Mouse (Mus musculus) limb, embryonic 10.5 days (tissue): Measurements from ENCODE around the gene 1810062G17Rik. TPM values are rescaled to one million over a fixed set of nuclear protein-coding genes. Genes with fewer than 3 reads are reported as not detected.

Experiments used
- DNase-seq: peaks from one replicate; pipeline ENCODE4 v3.0.0-alpha.2; 2017; ENCODE audit warnings: low spot score
- H3K27ac ChIP-seq: fragments of 300-500 bp; sonication (generic); 2 replicates; pipeline ENCODE4 v1.5.1; 2016; ENCODE audit warnings: mild to moderate bottlenecking
- H3K27me3 ChIP-seq: fragments of 300-500 bp; sonication (generic); 2 replicates; pipeline ENCODE4 v1.6.1; 2016; ENCODE audit warnings: low read depth, mild to moderate bottlenecking; ENCODE audit not compliant: poor library complexity, severe bottlenecking
- H3K36me3 ChIP-seq: fragments of 300-500 bp; sonication (generic); 2 replicates; pipeline ENCODE4 v1.6.1; 2016; ENCODE audit warnings: mild to moderate bottlenecking, moderate library complexity
- H3K4me1 ChIP-seq: fragments of 300-500 bp; sonication (generic); 2 replicates; pipeline ENCODE4 v1.6.1; 2016
- H3K4me3 ChIP-seq: fragments of 300-500 bp; sonication (generic); 2 replicates; pipeline ENCODE4 v1.5.1; 2016; ENCODE audit warnings: mild to moderate bottlenecking, moderate library complexity
- H3K9me3 ChIP-seq: fragments of 300-500 bp; sonication (generic); replicated peaks from 2 replicates; pipeline ENCODE4 v1.6.1; 2016; ENCODE audit warnings: mild to moderate bottlenecking
- WGBS: fragments of 180-500 bp; shearing (Covaris S2); methylation state at CpG from one replicate; pipeline ENCODE4 v1.1.7; 2016; 5-methylcytosine and 5-hydroxymethylcytosine counted together
- microRNA-seq: library from miRNA; unstranded; fragments of <30 nt; microRNA quantifications from one replicate; pipeline ENCODE4, GENCODE M21; 2017
- polyA plus RNA-seq: library from polyadenylated mRNA; unstranded; fragments of >200 nt; fragmentation: Nextera tagmentation; extraction: Ambion mirVana; gene quantifications from 2 replicates; pipeline ENCODE4 v1.2.1, GENCODE M21; 2016

Gene 1810062G17Rik
- polyA plus RNA-seq, 1 experiment from 2014 or later = 0.84 TPM

- no peak for DNase-seq
- Histone ChIP-seq H3K4me3 (no peak overlapping the region), H3K27ac (no peak overlapping the region), H3K27me3 (peaks cover 23% of the 10 kb centered on the region), H3K36me3 (no peaks in the 10 kb centered on the region), H3K4me1 (peaks cover 23% of the 10 kb centered on the region), H3K9me3 (no peaks in the 10 kb centered on the region)
- 92% methylated on average over 6 of the region's 6 CpGs for WGBS
Observed at GRCm38 (mm10) chr3:36530345-36530744, 54.6 kb downstream of the 1810062G17Rik start.

- no peak for DNase-seq
- H3K27me3 ChIP-seq = peaks cover 23% of the 10 kb centered on the region
- no peak overlapping the region for H3K4me3 ChIP-seq
- H3K27ac ChIP-seq = no peak overlapping the region
- peaks cover 23% of the 10 kb centered on the region for H3K4me1 ChIP-seq
- no peaks in the 10 kb centered on the region for H3K9me3 ChIP-seq
- 75% methylated on average over 5 of the region's 5 CpGs for WGBS
- H3K36me3 ChIP-seq = no peaks in the 10 kb centered on the region
Observed at GRCm38 (mm10) chr3:36530781-36531180, 55.0 kb downstream of the 1810062G17Rik start.

GRCm38 (mm10) chr3:36531242-36531641 is 55.5 kb downstream of the 1810062G17Rik start:
- no peak for DNase-seq
- Histone ChIP-seq H3K4me1 (peaks cover 23% of the 10 kb centered on the region), H3K27me3 (peaks cover 23% of the 10 kb centered on the region), H3K4me3 (no peak overlapping the region), H3K9me3 (no peaks in the 10 kb centered on the region), H3K36me3 (no peaks in the 10 kb centered on the region), H3K27ac (no peak overlapping the region)
- WGBS = 54% methylated on average over 2 of the region's 2 CpGs

Small RNA genes lying within 50 kb of the gene (microRNA-seq; reads per million reads assigned to microRNA genes)
- not detected for gene Mir7009

Other genes with a start within 250 kb of the 1810062G17Rik start
- gene Anxa5, start within 50 bp of the 1810062G17Rik start, polyA plus RNA-seq = 99.2 and 115 TPM in 2 replicates
- not detected in 2 replicates for gene Gm11549, start 45.9 kb downstream of the 1810062G17Rik start, polyA plus RNA-seq
- 93.1 and 98.5 TPM in 2 replicates for gene Exosc9, start 76.7 kb downstream of the 1810062G17Rik start, polyA plus RNA-seq
- gene Ccna2, start 96.2 kb downstream of the 1810062G17Rik start, polyA plus RNA-seq = 244 TPM in 2 replicates
- 14.1 and 18.9 TPM in 2 replicates for gene Bbs7, start 137.5 kb downstream of the 1810062G17Rik start, polyA plus RNA-seq
- gene Trpc3, start 214.2 kb downstream of the 1810062G17Rik start, polyA plus RNA-seq = 1.5 TPM in 2 replicates